Mouse (Mus musculus) heart, adult 2 months (tissue): ENCODE data around the gene Prss43.

ENCODE experiments used
- CTCF ChIP-seq: fragments of 200-600 bp; IDR thresholded peaks from 2 replicates; pipeline ENCODE4 v1.8.1; 2022; ENCODE audit warnings: antibody characterized with exemption, mild to moderate bottlenecking, moderate library complexity
- POLR2A ChIP-seq: fragments of 200-500 bp; IDR thresholded peaks from 2 replicates; pipeline ENCODE4 v1.6.1; 2011; ENCODE audit warnings: mild to moderate bottlenecking, low read depth, low read length, control low read depth; ENCODE audit not compliant: insufficient read depth

- no peak for TF ChIP-seq POLR2A
- no peak for TF ChIP-seq CTCF
Measured at GRCm38 (mm10) chr9:110826390-110826789, at the start of gene Prss43.
